Mouse (Mus musculus): ENCODE measurements around the gene Rpl23a. TPM values are rescaled to one million over a fixed set of nuclear protein-coding genes. Genes with fewer than 3 reads are reported as not detected.
"Not testable (repeated sequence)": the region's sequence is repeated elsewhere in the genome, so short reads cannot be mapped to it uniquely, and the experiment has no call there.

Rpl23a gene
- polyA plus RNA-seq, 1 experiment, result 4,612 TPM

DNA sequence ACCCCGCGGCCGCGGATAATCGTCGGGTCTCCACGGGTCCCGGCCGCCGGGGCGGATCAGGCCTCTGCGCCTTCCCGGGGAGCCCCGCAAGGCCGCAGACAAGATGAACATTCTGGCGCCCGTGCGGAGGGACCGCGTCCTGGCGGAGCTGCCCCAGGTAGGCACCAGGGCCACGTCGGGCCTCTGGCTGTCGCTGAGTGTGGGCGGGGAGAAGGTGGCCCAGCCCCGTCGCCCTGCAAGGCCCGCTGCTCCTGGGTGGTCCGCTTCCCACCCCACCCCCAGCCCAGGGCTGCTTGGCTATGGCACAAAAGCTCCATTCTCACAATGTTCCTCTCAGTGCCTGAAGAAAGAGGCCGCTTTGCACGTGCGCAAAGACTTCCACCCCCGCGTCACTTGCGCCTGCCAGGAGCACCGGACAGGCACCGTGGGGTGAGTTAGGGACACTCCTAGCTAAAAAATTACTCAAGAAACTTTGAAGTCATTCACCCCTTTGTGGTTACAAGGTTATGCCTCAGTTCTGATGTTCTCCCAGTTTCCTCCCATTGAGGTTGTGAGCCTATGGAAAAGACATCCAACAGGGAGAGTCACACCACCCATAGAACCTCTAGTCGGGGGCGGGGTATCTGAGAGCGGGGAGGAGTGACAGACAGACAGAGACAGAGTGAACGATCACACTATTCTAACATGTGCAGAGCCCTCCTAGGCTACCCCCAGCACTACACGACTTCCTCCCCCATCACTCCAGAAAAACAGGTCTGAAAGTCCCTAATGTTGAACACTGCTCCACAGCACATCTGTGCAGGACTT lies 6.1 kb upstream of the Rpl23a start:
- H3K79me3 ChIP-seq (ENCODE audit: low read depth), result peaks cover 11% of the 10 kb centered on the region

DNA sequence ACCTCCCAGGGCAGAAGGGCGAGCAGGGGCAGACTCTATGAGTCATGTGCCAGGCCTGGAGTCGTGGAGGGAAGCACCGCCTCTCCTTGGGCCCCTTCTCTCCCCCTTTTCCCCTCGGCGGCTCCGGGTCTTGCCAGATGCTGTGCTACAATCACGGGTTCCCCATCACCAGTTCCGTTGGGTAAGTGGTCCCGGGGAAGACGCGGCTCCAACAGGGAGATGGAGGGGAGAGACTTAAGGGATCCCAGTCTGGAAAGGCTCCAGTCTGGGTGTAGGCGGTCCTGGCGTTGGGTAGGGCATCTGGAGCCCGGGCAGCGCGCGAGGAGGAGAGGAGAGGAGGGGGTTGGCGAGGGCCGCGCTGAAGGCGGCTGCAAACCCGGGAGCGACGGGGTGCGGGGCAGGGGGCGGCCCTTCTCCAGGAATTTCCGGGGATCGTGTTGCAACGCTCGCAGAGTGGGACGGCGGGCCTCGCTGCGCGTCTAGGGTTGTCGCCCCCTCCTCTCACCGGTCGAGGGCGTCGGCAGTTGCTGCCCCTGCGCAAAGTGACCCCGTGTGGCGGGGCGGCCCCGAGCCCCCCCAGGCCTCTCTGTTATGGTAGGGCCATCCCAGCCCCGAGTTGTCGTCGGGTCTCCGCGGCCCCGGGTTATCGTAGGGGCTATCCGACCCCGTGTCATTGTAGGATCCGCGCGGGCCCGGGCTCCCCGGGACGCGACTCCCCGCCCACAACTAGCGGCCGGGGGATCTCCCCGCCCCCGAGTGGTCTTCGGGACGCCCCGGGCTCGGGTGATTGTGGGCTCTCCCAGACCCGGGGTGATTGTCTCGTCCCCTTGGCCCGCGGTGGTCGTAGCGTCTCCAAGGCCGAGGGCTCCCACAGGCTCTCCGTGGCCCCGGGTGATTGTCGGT lies 5.2 kb upstream of the Rpl23a start, which contains the start of gene Rab34:
TSS of gene Rab34 (plus strand) at position 100 of the 903 bp plus-strand sequence.
- Histone ChIP-seq H3K27me3 (ENCODE audit: control insufficient read depth, insufficient read depth, insufficient read length) (no peaks in the 10 kb centered on the region), H3ac (ENCODE audit: control insufficient read depth, insufficient read length, low read depth) (peak within 1 kb of the TSS; percentile 80), H3K79me3 (ENCODE audit: low read depth) (peaks cover 11% of the 10 kb centered on the region), H3K36me3 (ENCODE audit: control insufficient read depth, insufficient read depth) (peaks cover 37% of the 10 kb centered on the region), H3K79me2 (ENCODE audit: control insufficient read depth, insufficient read depth) (peaks cover 51% of the 10 kb centered on the region), H3K4me3 (ENCODE audit: insufficient read depth, poor library complexity, severe bottlenecking) (peak within 1 kb of the TSS; percentile 82)
- peak; percentile 52 for TF ChIP-seq USF1 (IDR thresholded peaks at IDR 0.05; ENCODE audit: low read depth)
- TF ChIP-seq CTCF (IDR thresholded peaks at IDR 0.05; ENCODE audit: control insufficient read depth, insufficient read depth, insufficient read length), result no peak
- no peak for TF ChIP-seq MYOD1 (IDR thresholded peaks at IDR 0.05; ENCODE audit: control insufficient read depth, insufficient read length, low read depth)
- TF ChIP-seq CEBPB (IDR thresholded peaks at IDR 0.05; ENCODE audit: low read depth), result peak; percentile 40
- TF ChIP-seq MAX (IDR thresholded peaks at IDR 0.05), result peak; percentile 42

More for the DNA sequence above, 6.1 kb upstream of the Rpl23a start:
- TF ChIP-seq FOSL1 (IDR thresholded peaks at IDR 0.05; ENCODE audit: insufficient read depth, low read length, poor library complexity, severe bottlenecking) (no peak), CEBPB (IDR thresholded peaks at IDR 0.05; ENCODE audit: low read depth) (no peak), CTCF (IDR thresholded peaks at IDR 0.05; ENCODE audit: control insufficient read depth, insufficient read depth, insufficient read length) (no peak), MAX (IDR thresholded peaks at IDR 0.05) (peak; percentile 32), MYOD1 (IDR thresholded peaks at IDR 0.05; ENCODE audit: control insufficient read depth, insufficient read length, low read depth) (no peak), MYOG (IDR thresholded peaks at IDR 0.05; ENCODE audit: control insufficient read depth, extremely low read depth, insufficient read length) (no peak)
- Histone ChIP-seq H3K79me2 (ENCODE audit: control insufficient read depth, insufficient read depth) (peaks cover 46% of the 10 kb centered on the region), H3K4me3 (ENCODE audit: insufficient read depth, poor library complexity, severe bottlenecking) (peak overlapping the region; percentile 82), H3K27me3 (ENCODE audit: control insufficient read depth, insufficient read depth, insufficient read length) (no peaks in the 10 kb centered on the region), H3ac (ENCODE audit: control insufficient read depth, insufficient read length, low read depth) (peak overlapping the region; percentile 80), H3K36me3 (ENCODE audit: control insufficient read depth, insufficient read depth) (peaks cover 46% of the 10 kb centered on the region)

DNA sequence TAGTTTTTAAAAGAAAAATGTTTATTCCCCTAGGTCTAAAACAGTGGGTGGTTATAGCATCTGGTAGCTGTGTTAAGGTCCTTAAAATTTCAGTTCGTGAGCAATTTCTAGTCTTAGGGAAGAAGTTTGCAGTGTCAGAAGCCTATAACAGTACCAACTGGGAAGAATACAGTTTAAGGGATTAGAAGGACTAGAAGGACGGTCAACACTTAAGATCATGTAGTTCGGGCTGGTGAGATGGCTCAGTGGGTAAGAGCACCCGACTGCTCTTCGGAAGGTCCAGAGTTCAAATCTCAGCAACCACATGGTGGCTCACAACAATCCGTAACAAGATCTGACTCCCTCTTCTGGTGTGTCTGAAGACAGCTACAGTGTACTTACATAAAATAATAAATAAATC lies 1.3 kb upstream of the Rpl23a start:
- H3K27me3 ChIP-seq (ENCODE audit: control insufficient read depth, insufficient read depth, insufficient read length); H3K4me3 ChIP-seq (ENCODE audit: insufficient read depth, poor library complexity, severe bottlenecking): not testable (repeated sequence)
- peaks cover 69% of the 10 kb centered on the region for H3K79me2 ChIP-seq (ENCODE audit: control insufficient read depth, insufficient read depth)

DNA sequence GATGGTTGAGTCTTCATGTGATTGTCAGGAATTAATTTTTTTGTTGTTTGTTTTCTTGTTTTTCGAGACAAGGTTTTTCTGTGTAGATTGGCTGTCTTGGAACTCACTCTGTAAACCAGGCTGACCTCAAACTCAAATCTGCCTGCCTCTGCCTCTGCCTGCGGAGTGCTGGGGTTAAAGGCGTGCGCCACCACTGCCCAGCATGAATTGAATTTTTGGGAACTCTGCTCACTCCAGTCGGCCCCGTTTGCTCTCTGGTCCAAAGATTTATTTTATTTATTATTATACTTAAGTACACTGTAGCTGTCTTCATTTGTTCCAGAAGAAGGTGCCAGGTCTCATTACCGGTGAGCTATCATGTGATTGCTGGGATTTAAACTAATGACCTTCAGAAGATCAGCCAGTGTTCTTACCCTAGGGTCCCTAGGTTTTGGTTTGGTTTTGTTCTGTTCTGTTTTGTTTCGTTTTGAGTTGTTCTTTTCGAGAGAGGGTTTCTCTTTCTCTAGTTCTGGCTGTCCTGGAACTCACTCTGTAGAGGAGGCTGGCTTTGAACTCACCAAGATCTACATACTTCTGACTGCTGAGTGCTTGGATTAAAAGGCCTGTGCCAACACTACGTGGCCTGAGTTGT lies 615 bp upstream of the Rpl23a start:
- no peak for TF ChIP-seq USF1 (IDR thresholded peaks at IDR 0.05; ENCODE audit: low read depth)
- no peak for TF ChIP-seq FOSL1 (IDR thresholded peaks at IDR 0.05; ENCODE audit: insufficient read depth, low read length, poor library complexity, severe bottlenecking)
- no peak for TF ChIP-seq MYOD1 (IDR thresholded peaks at IDR 0.05; ENCODE audit: control insufficient read depth, insufficient read length, low read depth)
- TF ChIP-seq CEBPB (IDR thresholded peaks at IDR 0.05; ENCODE audit: low read depth), result no peak
- Histone ChIP-seq H3K36me3 (ENCODE audit: control insufficient read depth, insufficient read depth) (peaks cover 37% of the 10 kb centered on the region), H3K79me2 (ENCODE audit: control insufficient read depth, insufficient read depth) (peaks cover 65% of the 10 kb centered on the region), H3K4me3 (ENCODE audit: insufficient read depth, poor library complexity, severe bottlenecking) (no peak overlapping the region), H3K79me3 (ENCODE audit: low read depth) (peaks cover 25% of the 10 kb centered on the region), H3K27me3 (ENCODE audit: control insufficient read depth, insufficient read depth, insufficient read length) (no peaks in the 10 kb centered on the region), H3ac (ENCODE audit: control insufficient read depth, insufficient read length, low read depth) (no peak overlapping the region)

More for the DNA sequence above, 1.3 kb upstream of the Rpl23a start:
- H3K36me3 ChIP-seq (ENCODE audit: control insufficient read depth, insufficient read depth), result peaks cover 30% of the 10 kb centered on the region
- H3ac ChIP-seq (ENCODE audit: control insufficient read depth, insufficient read length, low read depth), result not testable (repeated sequence)
- H3K79me3 ChIP-seq (ENCODE audit: low read depth), result peaks cover 26% of the 10 kb centered on the region

DNA sequence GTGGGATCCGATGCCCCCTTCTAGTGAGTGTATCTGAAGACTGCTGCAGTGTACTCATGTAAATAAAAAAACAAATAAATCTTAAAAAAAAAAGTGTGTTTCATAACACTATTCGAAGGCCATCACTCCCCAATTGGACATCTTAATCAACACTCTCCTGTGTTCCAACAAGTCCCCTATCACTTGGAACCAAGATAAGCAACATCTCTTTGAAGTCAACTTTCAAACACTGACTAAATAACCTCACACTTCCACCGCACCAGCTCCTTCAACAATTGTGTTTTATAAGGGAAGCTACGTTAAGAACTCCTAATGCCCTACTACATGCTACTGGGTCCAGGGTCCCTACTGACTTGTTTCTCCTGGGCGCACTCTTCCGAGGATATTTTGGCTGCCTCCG lies 934 bp downstream of the Rpl23a start:
- Histone ChIP-seq H3K79me2 (ENCODE audit: control insufficient read depth, insufficient read depth) (peaks cover 50% of the 10 kb centered on the region), H3ac (ENCODE audit: control insufficient read depth, insufficient read length, low read depth) (peak overlapping the region; percentile 55), H3K79me3 (ENCODE audit: low read depth) (peaks cover 25% of the 10 kb centered on the region), H3K4me3 (ENCODE audit: insufficient read depth, poor library complexity, severe bottlenecking) (peak overlapping the region; percentile 96), H3K36me3 (ENCODE audit: control insufficient read depth, insufficient read depth) (peaks cover 41% of the 10 kb centered on the region), H3K27me3 (ENCODE audit: control insufficient read depth, insufficient read depth, insufficient read length) (no peaks in the 10 kb centered on the region)
- TF ChIP-seq MYOD1 (IDR thresholded peaks at IDR 0.05; ENCODE audit: control insufficient read depth, insufficient read length, low read depth) (no peak), CTCF (IDR thresholded peaks at IDR 0.05; ENCODE audit: control insufficient read depth, insufficient read depth, insufficient read length) (no peak), MYOG (IDR thresholded peaks at IDR 0.05; ENCODE audit: control insufficient read depth, extremely low read depth, insufficient read length) (no peak), CEBPB (IDR thresholded peaks at IDR 0.05; ENCODE audit: low read depth) (no peak), MAX (IDR thresholded peaks at IDR 0.05) (no peak), FOSL1 (IDR thresholded peaks at IDR 0.05; ENCODE audit: insufficient read depth, low read length, poor library complexity, severe bottlenecking) (no peak), USF1 (IDR thresholded peaks at IDR 0.05; ENCODE audit: low read depth) (no peak)
